Mouse (Mus musculus) layer of hippocampus, adult 9-10 months (tissue): ENCODE data around the gene Tmed1.
"Not testable (repeated sequence)": the region's sequence is repeated elsewhere in the genome, so short reads cannot be mapped to it uniquely, and the experiment has no call there.

ENCODE experiments used
- DNase-seq: peaks from one replicate; pipeline ENCODE4 v3.0.0; 2022; ENCODE audit warnings: low spot score

The Tmed1 gene

DNA sequence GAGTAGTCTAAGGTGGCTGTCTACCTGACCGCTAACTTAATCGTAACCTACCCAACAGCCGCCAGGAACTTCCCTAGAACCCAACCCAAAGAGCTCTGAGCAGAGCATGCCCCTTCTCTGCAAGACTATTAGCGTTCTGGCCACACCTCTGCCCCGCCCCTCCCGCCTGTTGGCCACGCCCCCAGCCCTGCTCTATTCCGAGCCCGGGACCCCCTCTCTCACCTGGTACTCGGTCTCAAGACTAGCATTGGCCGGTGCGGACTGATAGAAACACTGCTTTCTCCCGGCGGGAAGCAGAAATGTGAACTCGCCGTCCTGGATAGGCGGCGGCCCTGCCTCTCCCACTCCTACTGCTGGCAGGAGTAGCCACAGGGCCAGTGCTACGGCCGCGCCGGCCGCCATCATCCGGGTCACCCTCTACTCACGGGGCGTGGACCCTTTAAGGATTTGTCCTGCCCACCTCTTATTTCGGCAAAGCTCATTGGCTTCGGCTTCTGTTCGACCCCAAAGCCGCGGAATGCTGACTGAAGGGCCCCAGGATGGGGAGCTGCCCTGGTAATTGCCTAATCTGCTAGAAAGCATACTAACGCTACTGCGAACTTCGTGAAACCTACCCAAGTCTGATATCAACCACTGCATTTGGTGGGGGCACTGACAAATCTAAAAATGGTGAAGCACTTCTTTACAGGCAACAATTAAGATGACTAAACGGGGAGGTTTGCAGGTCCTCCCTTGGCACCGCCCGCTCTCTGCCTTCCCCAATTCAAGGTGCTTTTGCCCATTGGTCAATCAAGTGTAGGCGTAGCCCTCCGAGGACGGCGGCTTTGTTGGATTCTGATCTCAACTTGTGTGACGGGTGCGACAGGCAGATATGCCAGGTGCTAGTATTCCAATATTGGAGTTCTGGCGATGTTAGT is at the start of gene Tmed1:
Tmed1 (minus strand) TSS at position 481 of the 917 bp plus-strand sequence.
- DNase-seq: peak; percentile 97

DNA sequence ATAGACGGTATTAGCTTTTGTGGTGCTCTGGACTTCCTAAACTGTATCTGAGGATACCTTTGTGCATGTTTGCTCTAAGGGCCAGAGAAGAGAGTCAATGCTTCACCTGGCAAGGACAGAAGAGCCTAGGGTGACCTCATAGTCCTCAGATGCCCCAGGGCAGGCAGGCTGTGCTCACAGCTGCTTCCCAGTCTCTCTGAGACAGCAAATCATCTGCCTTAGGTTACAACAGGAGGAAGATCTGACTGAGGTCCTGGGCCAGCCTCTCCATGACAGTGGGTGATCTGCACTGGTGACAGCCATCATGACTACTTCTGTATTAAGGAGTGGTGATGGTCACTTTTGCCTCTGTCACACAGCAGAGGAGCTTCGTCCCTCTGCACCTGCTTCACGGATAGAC is 49.1 kb upstream of the Tmed1 start:
- DNase-seq: no peak

DNA sequence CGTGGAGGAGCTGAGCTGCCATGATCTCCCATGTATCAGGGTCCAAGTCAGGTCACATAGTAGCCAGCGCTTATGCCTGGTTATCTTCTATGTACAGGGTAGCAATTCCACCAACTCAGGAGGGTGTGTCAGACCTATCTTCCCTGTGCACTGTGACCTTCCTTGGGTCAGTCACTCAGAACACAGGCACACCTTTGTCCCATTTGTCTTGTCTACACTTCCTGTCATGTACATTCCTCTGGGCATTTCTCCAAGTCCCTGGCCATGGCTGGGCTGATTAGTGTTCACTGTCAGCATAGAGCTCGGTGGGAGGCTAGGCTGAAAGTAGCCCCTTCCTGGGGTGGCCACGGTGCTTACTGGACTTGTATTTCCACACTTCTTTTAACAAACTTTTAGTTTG is 48.3 kb upstream of the Tmed1 start:
- no peak for DNase-seq

DNA sequence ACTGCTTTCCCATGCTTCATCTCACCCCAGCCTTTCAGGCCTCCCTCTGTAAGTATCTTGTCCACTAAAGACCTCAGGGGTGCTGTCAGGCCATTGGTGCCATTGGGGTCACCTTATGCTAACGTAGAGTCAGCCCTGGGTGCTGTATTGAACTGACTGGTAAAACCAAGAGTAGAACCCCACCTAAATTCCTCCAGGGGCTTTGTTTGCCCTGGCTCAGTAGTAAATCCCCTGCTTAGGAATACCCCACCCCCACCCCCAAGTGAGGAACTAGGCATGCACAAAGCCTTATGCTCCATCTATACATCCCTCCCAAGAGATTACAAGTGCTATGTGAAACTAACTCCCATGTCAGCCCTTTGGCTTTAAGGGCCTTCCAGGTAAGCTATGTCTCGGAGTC is 47.5 kb upstream of the Tmed1 start:
- DNase-seq: no peak

DNA sequence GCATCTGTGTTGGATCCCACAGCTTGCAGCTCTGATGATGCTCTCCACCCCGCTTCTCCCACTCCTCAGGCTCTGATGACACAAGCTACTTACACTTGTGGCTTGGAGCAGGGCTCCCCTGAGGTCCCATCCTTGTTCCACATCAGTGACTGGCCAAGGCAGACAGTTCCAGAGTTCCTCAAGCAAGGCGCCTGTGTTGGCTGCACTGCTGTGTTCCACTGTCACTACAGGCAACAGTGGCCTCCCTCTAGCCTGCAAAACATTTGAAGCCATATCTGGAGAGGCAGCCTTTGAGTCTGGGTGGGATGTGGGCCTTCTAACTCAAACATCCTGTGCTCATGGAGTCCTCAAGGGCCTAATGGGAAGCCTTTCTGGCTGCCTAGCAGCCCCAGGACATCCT is 46.9 kb upstream of the Tmed1 start:
- DNase-seq: no peak

DNA sequence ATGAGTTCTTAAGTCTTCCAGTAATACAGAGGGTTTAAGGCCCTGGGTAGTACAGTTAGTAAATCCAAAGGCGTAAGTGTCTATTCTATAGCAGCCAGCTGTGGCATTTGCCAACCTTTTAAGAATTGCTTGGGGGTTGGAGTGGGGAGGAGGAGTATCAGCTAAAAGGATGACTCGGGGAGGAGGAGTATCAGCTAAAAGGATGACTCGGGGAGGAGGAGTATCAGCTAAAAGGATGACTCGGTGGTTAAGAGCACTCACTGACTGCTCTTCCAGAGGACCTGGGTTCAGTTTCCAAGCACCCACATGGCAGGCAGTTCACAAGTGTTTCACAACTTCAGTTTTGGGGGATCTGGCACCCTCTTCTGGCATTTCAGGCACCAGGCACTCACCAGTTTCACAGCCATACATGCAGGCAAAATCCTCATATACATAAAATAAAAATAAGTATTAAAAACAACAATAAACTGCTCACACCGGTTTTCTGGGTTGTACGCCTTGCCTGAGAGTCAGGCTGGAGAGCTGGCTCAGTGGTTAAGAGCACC is 45.2 kb upstream of the Tmed1 start:
- no peak for DNase-seq

DNA sequence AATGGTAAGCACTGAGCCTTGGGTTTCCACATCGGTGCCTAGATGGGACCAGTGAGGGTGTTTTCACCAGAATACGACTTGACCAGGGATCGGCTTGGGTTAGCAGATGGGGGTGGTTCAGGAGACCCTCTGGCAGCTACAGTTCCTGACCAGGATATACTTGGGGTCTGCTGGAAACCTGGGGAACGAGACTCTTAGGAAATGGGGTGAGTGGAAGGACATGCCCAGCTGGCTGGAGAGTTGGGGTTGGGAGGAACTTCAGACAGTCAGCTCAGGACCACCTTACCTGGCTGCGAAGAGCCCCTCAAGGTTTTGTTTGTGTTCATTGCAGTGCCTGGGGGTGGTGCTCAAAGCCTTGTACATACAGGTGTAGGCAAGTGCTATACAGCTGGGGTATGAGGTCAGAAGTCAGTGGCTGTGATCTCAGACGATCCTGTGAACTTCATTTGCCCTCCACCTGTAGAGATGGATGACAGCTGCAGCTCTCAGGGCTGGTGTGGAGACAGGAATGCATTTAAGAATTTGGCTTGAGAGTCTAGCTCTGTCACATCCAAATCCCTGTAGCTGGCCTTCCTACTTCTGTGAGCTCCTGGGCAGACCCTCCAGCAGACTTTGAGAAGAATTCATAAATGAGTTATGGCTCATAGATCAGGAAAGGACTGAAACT is 43.7 kb upstream of the Tmed1 start:
- DNase-seq: no peak

DNA sequence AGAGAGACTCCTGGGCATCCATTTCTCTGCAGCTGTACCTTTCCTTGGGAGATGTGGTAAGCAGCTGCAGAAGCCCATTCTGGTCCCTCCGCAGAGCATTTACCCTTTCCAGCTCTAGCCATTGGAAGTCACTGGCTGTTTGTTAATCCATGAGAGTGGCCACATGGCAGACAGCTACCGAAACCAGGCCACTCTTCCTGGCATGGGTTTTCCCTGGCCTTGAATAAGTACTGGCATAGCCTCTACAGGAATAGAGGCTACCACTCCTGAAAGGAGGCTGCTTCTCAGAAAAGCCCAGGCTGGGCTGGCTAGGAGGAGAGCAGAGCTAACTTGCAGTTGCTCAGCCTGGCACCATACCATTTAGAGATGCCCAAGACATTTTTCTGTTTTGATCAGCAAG is 41.0 kb upstream of the Tmed1 start:
- no peak for DNase-seq

DNA sequence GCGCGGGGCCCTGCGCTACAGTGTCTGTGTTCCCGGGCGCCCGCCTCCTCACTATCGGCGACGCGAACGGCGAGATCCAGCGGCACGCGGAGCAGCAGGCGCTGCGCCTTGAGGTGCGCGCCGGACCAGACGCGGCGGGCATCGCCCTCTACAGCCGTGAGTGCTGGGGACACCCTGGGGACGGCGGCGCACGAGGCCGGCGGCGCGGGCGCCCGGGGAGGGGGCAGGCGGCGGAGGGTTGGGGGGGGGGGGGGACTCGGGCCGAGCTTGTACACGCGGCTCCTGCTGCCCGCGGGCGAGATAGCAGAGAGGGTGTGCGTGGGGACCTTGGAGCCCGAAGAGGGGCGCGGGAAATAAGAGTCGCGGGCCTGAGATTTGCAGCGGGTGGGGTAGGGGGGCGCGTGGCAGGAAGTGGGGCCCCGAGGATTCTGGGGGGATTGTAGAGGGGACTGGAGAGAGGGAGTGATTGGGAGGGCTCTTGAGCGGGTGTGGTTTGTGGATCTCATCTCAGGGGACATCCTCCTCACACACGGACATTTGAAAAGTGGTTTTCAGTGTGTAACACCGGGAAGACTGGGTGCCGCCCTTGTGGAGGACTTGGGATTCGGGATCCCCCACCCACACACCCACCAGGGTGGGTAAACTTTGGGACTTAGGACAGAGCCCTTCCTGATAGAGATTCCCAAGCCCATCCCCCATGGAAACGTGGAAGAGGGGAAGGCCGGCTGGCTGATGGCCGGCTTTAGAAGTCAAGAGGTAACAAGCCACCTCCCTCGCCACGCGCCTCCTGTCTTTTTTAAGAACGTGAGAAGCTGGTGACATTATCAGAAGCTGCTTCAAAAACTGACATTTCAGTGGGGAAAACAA is 37.3 kb upstream of the Tmed1 start:
- DNase-seq: no peak

DNA sequence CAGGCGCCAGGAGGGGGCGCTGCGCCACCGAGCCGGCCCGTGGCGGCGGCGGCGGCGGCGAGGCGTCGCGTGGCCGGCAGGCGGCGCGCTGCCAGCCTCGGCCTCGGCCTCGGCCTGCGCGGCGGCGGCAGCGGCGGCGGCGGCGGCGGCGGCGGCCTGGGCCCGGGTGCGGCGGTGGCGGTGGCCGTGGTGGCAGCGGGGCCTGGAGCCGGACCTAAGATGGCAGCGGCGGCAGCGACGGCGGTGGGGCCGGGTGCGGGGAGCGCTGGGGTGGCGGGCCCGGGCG is 36.7 kb upstream of the Tmed1 start, which contains the start of gene Carm1:
Carm1 (plus strand) TSS at position 106 of the 286 bp plus-strand sequence.
- DNase-seq: no peak

DNA sequence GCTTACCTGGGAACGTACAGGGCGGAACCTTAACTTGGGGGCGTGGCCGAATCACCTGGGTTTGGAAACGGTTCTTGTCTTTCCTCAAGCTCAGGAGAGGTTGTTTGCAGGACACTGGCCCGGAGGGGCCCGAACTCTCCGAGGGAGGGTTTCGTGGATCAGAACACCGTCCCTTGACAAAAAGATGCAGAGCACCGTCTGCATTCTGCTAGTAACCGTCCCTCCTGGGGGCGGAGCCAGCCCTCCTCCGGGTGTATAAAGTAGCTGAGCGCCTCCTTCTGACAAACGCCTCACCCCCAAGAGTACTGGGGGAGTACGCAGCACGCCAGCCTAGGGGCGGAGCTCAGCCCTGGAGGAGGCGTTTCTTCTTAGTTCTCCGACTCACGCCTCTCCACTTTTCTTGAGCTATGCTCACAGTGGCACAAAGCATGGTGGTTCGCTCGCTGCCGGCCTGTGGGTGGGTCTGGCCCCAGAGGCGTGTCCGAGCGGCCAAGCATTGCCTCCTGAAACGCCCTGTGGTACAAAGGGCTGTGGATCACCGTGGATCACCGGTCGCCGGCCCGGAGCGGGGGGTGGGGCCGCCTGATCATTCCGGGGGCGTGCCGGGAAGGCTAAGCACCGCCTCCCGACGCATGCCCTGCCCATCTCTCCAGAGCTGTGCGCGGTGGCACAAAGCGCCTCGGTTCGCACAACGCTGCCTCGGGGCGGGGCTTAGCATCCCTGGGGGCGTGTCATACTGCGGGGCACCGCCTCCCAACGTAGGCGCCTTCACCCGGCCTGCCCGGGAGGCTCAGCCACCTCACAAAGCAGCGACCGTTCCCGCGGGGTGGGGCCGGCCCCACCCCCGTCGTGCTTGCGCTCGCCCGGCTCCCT is 36.1 kb upstream of the Tmed1 start:
- DNase-seq: peak; percentile 91

DNA sequence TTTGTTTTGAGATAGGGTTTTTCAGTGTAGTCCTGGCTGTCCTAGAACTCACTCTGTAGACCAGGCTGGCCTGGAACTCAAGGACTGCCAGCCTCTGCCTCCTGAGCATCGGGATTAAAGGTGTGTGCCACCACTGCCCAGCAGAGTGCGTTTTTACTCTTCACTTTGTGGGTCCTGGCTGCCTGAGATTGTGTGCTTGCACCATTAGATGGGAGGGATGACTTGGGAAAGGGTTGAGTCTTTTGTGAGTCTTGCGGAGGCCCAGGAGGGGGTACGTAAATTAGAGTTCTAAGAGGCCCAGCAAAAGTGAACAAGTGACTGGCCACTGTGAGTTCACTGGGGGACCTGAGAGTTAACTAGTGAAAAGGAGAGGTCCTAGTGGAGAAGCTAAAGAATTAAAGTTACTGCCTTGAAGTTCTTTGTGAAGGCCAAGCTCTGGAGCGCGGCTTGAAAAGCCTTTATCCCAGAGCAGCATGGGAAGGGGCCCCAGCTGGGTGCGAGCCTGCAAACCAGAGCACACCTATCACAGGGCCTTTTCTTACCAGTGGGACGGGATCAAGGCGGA is 35.4 kb upstream of the Tmed1 start:
- no peak for DNase-seq

DNA sequence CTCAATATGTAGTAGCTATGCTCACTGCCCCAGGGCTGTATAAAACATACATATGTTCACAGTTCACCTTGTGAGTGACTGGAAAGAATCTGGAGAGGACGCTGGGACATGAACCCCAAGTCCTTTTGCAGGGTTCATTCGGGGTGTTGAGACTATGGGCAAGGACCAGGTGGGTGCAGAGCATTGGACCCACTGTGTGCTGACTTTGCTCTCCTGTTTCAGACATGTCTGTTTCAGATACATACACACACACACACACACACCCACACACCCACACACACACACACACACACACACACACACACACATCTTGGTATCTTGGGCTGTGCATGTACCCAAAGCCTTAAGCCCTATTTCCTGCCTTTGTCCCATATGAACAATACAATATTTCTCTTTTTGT is 31.9 kb upstream of the Tmed1 start:
- DNase-seq: not testable (repeated sequence)

DNA sequence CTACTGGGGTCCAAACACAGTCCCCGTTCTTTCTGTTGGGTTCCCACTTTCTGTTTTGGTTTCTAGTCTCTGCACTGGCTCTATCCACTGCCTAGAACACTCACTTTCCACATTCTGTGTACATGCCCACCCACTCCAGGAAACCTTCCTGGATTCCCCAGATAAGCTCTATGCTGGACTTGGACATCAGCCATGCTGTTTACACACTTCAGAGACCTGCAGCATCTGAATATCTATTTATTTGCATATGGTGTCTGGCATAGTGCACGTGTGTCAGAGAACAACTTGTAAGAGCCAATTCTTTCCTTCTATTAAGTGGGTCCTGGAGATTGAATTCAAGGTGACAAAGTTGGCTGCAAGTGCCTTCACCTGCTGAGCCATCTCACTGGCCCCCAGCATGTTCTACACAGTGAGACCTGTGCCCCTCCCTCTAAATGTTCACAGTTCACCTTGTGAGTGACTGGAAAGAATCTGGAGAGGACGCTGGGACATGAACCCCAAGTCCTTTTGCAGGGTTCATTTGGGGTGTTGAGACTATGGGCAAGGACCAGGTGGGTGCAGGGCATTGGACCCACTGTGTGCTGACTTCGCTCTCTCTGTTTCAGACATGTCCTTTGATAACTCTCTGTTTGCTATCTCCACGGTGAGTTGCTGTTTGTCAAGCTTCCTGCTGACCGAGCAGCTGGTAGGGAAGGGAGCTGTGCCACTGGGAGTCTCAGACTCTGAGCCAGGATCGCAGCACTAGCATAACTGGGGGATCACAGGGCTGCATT is 30.1 kb upstream of the Tmed1 start:
- DNase-seq: no peak

DNA sequence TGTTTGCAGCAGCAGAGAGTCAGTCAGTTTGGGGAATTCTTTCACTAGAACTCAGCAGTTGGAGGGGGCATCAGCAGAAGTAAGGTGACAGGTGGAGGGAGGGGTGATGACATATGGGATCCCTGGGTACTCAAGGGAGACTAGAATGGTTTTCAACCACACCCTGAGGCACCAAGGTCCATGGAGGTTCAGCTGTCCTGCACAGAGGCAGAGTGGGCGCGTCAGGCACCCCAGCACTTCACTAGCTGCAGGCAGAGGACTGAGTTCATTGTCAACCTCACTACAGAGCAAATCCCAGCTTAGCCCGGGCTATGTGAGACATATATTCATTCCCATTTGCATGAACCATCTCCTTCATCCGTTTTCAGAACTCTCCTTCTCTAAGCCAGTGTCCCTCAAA is 27.0 kb upstream of the Tmed1 start:
- no peak for DNase-seq

DNA sequence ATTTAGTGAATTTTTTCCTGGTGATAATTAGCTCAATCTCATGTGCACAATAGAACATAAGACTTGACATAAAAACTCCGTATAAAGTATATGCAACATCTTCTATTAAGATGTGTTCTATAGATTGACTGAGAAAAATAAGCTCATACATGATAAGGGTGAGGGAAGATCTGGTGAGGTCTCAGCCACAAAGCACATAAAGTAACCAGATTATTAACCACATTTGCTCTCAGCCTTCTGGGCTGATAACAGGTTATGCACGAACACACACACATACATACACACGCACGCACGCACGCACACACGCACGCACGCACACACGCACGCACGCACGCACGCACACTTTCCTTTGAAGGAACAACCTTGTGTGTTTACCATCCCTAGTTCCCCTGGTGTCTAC is 26.4 kb upstream of the Tmed1 start:
- no peak for DNase-seq

DNA sequence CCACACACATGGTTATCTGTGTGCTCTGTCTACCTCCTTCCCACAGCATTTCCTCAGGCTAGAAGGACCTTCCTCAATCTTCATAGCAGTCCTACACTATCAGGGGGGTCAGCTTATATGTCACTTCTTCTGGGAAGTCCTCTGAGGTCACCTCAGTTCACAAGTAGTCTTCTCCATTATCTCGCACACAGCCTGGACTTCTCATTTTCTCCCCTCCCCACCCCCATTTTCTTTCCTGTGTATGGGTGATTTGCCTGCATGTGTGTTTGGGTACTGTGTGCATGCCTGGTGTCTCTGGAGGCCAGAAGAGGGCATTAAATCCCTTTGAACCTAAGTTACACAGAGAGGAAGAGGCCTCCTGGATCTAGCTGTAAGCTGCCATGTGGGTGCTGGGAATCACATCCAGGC is 17.9 kb upstream of the Tmed1 start:
- DNase-seq: no peak

DNA sequence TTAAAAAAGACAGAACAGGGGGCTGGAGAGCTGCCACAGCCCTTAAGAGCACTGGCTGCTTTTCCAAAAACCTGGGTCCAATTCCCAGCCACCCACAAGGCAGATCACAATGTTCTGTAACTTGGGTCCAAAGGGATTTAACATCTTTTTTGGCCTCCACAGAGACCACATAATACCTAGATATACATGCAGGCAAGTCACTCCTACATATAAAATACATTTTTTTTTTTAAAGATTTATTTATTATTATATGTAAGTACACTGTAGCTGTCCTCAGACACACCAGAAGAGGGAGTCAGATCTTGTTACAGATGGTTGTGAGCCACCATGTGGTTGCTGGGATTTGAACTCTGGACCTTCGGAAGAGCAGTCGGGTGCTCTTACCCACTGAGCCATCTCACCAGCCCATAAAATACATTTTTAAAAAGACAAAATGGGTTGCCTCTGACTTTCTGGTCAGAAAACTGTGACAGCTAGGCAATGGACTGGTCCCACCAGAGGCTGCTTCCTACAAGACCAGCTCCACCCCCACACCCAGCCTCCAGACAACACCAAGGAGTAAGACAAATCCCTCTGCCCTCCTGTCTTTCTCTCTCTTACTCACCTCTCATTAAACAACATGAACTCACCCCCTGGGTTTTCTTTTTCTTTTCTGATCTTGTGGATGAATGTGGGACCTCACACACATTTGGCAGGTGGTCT is 17.2 kb upstream of the Tmed1 start:
- DNase-seq: no peak

DNA sequence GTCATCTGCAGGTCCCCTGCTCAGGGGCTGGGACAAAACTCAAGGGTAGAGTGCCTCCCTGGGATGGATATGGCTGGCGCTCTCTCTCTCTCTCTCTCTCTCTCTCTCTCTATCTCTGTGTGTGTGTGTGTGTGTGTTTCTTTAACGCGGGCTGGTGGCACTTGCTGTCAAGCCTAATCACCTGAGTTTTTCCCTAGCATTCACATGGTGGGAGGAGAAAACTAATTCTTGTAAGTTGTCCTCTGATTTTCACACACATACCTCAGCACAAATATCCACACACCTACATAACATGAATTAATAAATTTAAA is 16.5 kb upstream of the Tmed1 start:
- DNase-seq: no peak
